Mouse (Mus musculus): Measurements from ENCODE around the gene Trub2.

Trub2 gene

DNA sequence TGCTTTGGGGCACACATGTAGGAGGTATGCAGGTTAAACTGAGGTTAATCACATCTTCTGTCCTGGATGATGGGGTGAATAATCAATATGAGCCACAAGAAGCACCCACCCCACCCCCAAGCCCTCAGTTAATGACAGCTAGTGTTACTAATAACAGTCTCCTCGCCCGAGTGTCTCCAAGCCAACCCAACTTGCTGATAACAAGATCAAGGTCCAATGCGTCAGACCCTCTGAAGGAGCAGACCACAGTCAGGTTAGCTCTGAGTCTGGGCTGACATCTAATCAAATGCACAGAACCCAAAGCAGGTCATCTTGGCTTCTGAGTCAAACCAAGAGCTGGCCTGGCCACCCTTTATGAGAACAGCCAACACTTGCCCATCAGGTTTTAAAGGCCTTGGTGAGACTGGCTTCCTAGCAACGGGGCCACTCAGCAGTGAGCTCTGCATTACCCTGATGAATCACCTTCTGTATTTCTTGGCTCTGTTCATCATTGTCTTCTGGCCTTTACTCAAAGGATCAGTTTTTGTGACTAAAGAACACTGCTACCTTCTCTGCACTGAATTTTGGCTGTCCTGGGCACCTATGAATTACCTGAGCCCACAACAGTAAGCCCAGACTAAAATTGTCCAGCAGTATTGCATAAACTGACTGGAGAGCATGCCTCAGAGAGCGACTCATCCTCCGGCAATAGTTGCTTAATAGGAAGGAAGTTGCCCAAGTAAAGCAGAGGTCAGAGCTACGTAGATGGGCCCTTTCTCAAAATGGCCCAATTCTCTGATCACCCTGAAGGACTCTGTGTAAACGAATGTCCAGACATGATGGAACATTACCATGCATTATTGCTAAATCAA, 16.5 kb downstream of the Trub2 start:
- no peak for DNase-seq

- no peak for DNase-seq
These were observed 18.1 kb downstream of the Trub2 start for GRCm38 (mm10) chr2:29770162-29770561.

- DNase-seq, result no peak
These were observed 19.4 kb downstream of the Trub2 start for GRCm38 (mm10) chr2:29768901-29769300.

GRCm38 (mm10) chr2:29767976-29768709, 20.2 kb downstream of the Trub2 start:
- DNase-seq, result no peak

DNA sequence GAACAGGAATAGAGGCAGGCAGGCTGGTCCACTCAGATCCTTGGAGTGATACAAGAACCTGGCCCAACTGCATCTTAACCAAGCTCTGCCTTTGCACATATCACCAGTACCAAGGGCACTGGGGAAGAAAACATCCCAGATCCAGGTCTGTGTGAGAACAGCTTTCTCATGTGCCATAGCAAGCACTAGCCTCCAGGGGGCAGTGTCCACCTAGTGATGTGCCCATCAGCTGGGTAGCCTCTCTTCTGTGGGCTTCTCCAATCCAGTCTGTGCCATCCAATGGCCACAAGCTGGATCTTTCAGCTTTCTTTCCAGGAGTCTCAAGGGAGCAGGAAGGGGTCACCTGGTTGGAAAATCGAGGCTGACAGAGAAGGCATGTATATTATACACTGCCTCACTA, 23.5 kb downstream of the Trub2 start:
- DNase-seq, result peak; percentile 81

GRCm38 (mm10) chr2:29755693-29756092, 32.6 kb downstream of the Trub2 start:
- DNase-seq, result no peak

GRCm38 (mm10) chr2:29752397-29752796, 35.9 kb downstream of the Trub2 start:
- DNase-seq, result no peak

- DNase-seq, result no peak
These were observed 36.8 kb downstream of the Trub2 start, which contains the start of gene Gm13420 for GRCm38 (mm10) chr2:29751497-29751896. Gene Gm13420 (minus strand): TSS chr2:29751685.

DNA sequence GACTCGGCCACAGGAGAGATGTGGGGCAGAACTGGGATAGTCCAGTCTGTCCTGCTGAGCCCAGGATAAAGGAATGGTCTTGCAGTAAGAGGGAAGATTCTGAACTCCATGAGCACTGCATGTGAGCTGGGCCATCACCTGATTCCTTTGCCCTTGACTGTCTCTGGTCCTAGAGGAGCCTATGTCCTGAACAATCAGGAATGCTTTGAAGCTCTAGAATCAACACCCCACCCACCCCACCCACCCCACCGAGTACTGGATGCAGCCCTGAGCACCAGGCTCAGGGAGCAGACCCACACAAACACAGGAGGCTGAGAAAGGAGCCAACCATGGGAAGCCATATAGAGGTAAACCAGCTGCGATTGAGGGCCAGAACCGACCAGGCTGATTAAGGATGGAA, 39.8 kb downstream of the Trub2 start:
- DNase-seq, result no peak

DNA sequence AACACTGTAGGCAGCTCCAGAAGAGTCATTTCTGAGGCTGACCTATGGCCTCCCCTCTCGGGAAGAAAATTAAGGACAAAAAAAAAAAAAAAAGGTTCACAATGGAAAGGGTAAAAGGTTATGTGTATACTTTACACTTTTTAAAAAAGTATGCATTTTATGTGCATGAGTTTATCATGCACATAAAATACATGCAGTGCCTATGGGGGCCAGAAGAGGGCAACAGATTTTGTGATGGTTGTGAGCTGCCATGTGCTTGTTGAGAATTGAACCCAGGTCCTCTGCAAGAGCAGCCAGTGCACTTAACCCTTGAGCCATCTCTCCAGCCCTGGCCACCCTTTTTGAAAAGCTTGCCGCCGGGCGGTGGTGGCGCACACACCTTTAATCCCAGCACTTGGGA, 40.5 kb downstream of the Trub2 start:
- peak; percentile 62 for DNase-seq

DNA sequence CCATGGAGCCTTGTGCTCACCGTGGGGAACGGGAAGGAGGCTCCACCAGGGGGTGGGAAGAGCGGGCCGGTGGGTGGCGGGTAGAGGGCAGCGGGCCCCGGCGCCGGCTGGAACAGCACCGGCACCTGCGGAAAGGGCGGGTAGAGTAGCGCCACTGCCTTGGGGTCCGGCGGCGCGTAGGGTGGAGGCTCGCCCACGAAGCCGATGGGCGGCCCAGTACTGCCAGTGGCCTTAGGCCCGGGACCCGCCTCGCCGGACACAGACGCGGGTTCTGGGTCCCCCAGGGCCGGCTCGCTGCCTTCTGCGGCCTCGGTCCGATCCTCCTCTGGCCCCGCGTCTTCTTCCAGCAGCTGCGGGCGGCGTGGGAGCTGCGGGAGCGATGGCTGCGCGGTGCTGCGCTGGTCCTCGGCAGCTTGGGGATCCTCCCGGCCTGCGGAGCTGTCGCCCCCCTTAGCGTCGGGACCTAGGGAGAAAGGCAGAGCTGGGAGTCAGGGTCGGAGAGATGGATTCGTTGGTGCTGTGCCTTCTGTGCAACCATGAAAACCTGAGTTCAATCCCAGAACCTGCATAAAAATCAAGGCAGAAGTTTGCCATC, 41.0 kb downstream of the Trub2 start:
- no peak for DNase-seq

GRCm38 (mm10) chr2:29744256-29744655, 44.0 kb downstream of the Trub2 start:
- DNase-seq, result no peak

DNA sequence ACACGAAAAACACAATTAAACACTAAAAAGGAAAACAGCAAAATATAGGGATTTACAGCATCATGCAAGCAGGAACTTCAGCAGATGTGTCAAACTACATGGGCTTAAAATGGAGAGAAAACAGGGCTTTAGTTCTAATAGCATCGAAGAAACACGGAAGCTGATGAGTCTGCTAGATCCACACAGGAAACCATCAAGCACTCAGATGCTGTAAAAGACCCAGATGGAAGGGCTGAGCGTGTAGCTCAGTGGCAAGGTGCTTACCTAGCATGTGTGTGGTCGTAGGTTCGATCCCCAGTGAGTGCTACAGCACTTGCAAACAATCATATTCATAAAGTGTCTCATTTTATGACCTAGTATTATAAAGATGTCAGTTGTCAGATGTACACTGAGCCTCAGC, 47.1 kb downstream of the Trub2 start:
- no peak for DNase-seq

- DNase-seq, result no peak
These were observed 48.9 kb downstream of the Trub2 start for GRCm38 (mm10) chr2:29739368-29739767.

DNA sequence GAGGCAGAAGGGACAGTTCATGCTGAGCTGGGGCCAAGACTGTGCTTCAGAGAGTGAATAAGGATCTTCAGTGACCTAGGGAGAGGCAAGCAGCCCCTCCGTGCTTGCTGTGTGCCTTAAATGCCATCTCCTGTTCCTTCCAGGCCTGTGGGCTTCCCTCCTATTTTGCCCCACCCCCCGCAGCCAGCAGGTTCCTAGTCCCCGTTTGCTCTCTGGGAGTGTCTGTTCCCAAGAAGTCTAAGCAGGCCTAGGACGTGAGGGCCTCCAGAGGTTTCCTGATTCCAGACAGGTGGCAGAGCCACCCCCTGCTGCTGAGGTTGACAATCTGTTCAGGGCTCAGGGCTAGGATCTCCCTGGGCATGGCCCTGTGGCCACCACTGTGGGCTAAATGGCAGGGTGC, 49.5 kb downstream of the Trub2 start:
- DNase-seq, result no peak

DNA sequence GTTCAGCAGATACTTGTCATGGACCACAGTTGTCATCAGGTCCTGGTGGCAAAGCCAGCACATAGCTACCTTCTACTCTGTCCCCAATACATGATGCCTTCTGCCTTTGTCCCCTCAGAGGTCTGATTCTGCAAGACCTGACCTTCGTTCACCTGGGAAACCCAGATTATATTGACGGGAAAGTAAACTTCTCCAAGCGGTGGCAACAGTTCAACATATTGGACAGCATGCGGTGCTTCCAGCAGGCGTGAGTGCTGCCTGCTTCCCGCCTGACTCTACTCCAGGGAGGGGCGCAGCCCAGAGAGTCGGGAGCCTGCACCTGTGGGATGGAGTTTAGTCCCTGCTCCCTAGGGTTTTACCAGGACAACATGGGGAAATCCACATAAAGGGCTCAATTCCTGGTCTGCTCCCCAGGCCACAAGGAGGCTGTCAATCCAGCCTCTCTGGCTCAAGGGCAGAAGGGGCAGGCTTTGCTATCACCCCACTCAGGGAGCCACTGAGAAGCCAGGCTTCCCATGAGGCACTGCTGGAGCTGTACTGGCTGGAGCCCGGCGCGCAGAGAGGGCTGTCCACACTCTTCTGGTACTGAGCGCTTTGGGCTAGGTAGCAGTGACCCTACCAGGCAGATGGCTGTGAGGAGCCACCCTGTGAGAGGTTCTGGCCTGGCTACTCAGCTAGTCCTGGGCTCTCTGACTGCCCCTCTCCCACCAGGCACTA, 50.9 kb downstream of the Trub2 start:
- no peak for DNase-seq

DNA sequence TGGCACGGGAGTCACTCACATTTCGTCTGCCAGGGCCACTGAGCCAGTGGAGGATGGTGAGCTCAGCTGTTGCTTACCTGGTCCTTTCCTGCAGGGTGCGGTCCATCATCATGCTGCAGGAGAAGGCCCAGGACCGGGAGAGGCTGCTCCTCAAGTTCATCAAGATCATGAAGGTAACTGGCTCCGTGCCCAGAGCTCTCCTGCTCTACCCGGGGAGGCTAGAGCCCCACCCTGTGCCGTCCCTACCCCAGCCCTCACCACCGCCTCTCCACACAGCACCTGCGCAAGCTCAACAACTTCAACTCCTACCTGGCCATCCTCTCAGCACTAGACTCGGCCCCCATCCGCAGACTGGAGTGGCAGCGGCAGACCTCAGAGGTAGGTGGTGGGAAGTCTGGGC, 52.6 kb downstream of the Trub2 start:
- DNase-seq, result no peak

GRCm38 (mm10) chr2:29733348-29733747, 55.0 kb downstream of the Trub2 start:
- no peak for DNase-seq

DNA sequence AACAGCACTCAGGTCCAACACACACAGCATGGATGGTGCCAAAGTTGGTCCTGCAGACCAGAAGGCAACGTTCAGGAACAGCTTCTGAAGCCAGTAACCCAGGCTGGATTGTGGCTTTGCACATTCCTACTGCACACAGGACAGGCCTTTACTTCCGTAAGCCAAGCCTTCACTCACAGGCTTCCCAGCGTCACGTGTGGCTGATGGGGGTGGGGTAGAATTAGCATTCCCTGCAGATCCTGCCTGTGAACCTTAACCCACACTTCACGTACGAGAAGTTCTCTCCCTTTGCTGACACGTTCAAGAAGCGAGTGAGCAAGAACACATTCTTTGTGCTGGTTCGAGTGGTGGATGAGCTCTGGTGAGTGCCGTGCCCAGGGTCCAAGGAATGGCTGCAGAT, 55.7 kb downstream of the Trub2 start:
- DNase-seq, result no peak

DNA sequence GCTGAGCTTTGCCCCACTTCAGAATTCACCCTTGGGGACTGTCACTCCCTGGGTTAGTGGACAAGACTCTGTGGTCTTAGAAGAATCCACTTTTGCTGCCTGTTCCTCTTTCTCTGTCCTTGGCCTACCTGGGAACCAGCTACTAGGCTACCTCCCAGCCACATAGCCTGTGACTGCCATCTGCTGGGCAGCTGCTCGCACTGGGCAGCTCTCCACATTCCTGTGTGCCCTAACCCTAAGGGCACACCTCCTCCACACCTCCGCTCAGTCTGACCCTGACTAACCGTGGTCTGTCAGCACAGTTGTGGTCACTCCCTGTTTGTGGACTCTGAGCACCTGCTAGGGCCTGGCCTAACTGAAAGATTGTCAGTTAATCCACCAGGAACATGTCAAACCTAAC, 56.8 kb downstream of the Trub2 start:
- peak; percentile 73 for DNase-seq

GRCm38 (mm10) chr2:29729500-29729899, 58.8 kb downstream of the Trub2 start:
- DNase-seq, result no peak

GRCm38 (mm10) chr2:29724664-29725365, 63.5 kb downstream of the Trub2 start:
- peak; percentile 50 for DNase-seq

- DNase-seq, result no peak
These were observed 65.2 kb downstream of the Trub2 start for GRCm38 (mm10) chr2:29723132-29723531.

Data from thymus, postnatal 4 days (tissue).